Mouse (Mus musculus): ENCODE data around the gene Ccdc12. TPM values are rescaled to one million over a fixed set of nuclear protein-coding genes. Genes with fewer than 3 reads are reported as not detected.

Gene Ccdc12
- polyA plus RNA-seq, 1 experiment from 2014 or later: 164 TPM

- H3K4me3 ChIP-seq: no peak overlapping the region
- H3K9me3 ChIP-seq (replicated peaks): no peaks in the 10 kb centered on the region
- no peak for DNase-seq (ENCODE audit: low spot score)
- peaks cover 51% of the 10 kb centered on the region for H3K4me1 ChIP-seq
- 91% methylated on average over 8 of the region's 8 CpGs for WGBS
- H3K27ac ChIP-seq: no peak overlapping the region
- no peaks in the 10 kb centered on the region for H3K36me3 ChIP-seq
- H3K27me3 ChIP-seq (ENCODE audit: low read depth, poor library complexity, severe bottlenecking): peaks cover 48% of the 10 kb centered on the region
These were observed 104.6 kb downstream of the Ccdc12 start for GRCm38 (mm10) chr9:110760886-110761285.

Small RNAs within 50 kb of the gene (microRNA-seq; reads per million reads assigned to microRNA genes)
- gene Mir8107: not detected

Other genes starting within 250 kb of the Ccdc12 start
- gene Ptpn23, start 248.3 kb upstream of the Ccdc12 start, polyA plus RNA-seq (2016; fragmentation: Nextera tagmentation; extraction: Ambion mirVana): 18.0 and 18.5 TPM in 2 replicates
- gene Ngp, start 236.8 kb upstream of the Ccdc12 start, polyA plus RNA-seq (2016; fragmentation: Nextera tagmentation; extraction: Ambion mirVana): not detected in 2 replicates
- gene Klhl18, start 179.8 kb upstream of the Ccdc12 start, polyA plus RNA-seq (2016; fragmentation: Nextera tagmentation; extraction: Ambion mirVana): 8.5 and 10.3 TPM in 2 replicates
- 0.74 and 0.75 TPM in 2 replicates for gene Kif9, start 179.5 kb upstream of the Ccdc12 start, polyA plus RNA-seq (2016; fragmentation: Nextera tagmentation; extraction: Ambion mirVana)
- 36.4 and 42.5 TPM in 2 replicates for gene Setd2, start 123.9 kb upstream of the Ccdc12 start, polyA plus RNA-seq (2016; fragmentation: Nextera tagmentation; extraction: Ambion mirVana)
- gene Nradd, start 32.1 kb upstream of the Ccdc12 start, polyA plus RNA-seq (2016; fragmentation: Nextera tagmentation; extraction: Ambion mirVana): 52.8 and 60.6 TPM in 2 replicates
- 0.73 and 0.76 TPM in 2 replicates for gene Nbeal2, start 2.3 kb upstream of the Ccdc12 start, polyA plus RNA-seq (2016; fragmentation: Nextera tagmentation; extraction: Ambion mirVana)
- gene Myl3, start 85.4 kb downstream of the Ccdc12 start, polyA plus RNA-seq (2016; fragmentation: Nextera tagmentation; extraction: Ambion mirVana): 1.7 and 3.5 TPM in 2 replicates
- gene Pth1r, start 90.6 kb downstream of the Ccdc12 start, polyA plus RNA-seq (2016; fragmentation: Nextera tagmentation; extraction: Ambion mirVana): 36.3 and 49.2 TPM in 2 replicates
- not detected in 2 replicates for gene Prss42, start 141.7 kb downstream of the Ccdc12 start, polyA plus RNA-seq (2016; fragmentation: Nextera tagmentation; extraction: Ambion mirVana)
- gene Prss44, start 157.5 kb downstream of the Ccdc12 start, polyA plus RNA-seq (2016; fragmentation: Nextera tagmentation; extraction: Ambion mirVana): not detected in 2 replicates
- not detected in 2 replicates for gene Prss43, start 170.2 kb downstream of the Ccdc12 start, polyA plus RNA-seq (2016; fragmentation: Nextera tagmentation; extraction: Ambion mirVana)
- not detected in 2 replicates for gene Prss45, start 178.1 kb downstream of the Ccdc12 start, polyA plus RNA-seq (2016; fragmentation: Nextera tagmentation; extraction: Ambion mirVana)
- not detected in 2 replicates for gene Prss46, start 188.0 kb downstream of the Ccdc12 start, polyA plus RNA-seq (2016; fragmentation: Nextera tagmentation; extraction: Ambion mirVana)
- 0.69 and 0.83 TPM in 2 replicates for gene Prss50, start 201.5 kb downstream of the Ccdc12 start, polyA plus RNA-seq (2016; fragmentation: Nextera tagmentation; extraction: Ambion mirVana)
- gene Als2cl, start 223.4 kb downstream of the Ccdc12 start, polyA plus RNA-seq (2016; fragmentation: Nextera tagmentation; extraction: Ambion mirVana): 1.8 and 1.9 TPM in 2 replicates
- 0.09 TPM in 1 of 2 replicates, not detected in the other for gene Tmie, start 223.6 kb downstream of the Ccdc12 start, polyA plus RNA-seq (2016; fragmentation: Nextera tagmentation; extraction: Ambion mirVana)

All from limb, embryonic 10.5 days (tissue).